Mouse (Mus musculus): ENCODE measurements around the gene Nxn.

GRCm38 (mm10) chr11:76446251-76446650 is 47.3 kb upstream of the Nxn start:
- TF ChIP-seq CTCF (IDR thresholded peaks at IDR 0.05; ENCODE audit: low read depth, low read length) (no peak), POLR2A (IDR thresholded peaks at IDR 0.05; ENCODE audit: insufficient read depth, low read length) (no peak), EP300 (IDR thresholded peaks at IDR 0.05; ENCODE audit: insufficient read depth, low read depth, low read length) (no peak)

Measured in ES-Bruce4 (cell line).